Mouse (Mus musculus): Measurements from ENCODE around the gene Enam. TPM values are rescaled to one million over a fixed set of nuclear protein-coding genes. Genes with fewer than 3 reads are reported as not detected.

Enam gene
- total RNA-seq, 2 experiments from 2014 or later: not detected

Other genes with a start within 250 kb of the Enam start
- gene Gm7714, start 219.1 kb upstream of the Enam start, total RNA-seq (2014; fragmentation: Nextera tagmentation): not detected in 2 replicates
- gene Gm7714, start 219.1 kb upstream of the Enam start, total RNA-seq (2017): not detected in 2 replicates
- gene Prol1, start 170.7 kb upstream of the Enam start, total RNA-seq (2014; fragmentation: Nextera tagmentation): not detected in 2 replicates
- not detected in 2 replicates for gene Prol1, start 170.7 kb upstream of the Enam start, total RNA-seq (2017)
- gene Amtn, start 111.9 kb upstream of the Enam start, total RNA-seq (2014; fragmentation: Nextera tagmentation): not detected in 2 replicates
- not detected in 2 replicates for gene Amtn, start 111.9 kb upstream of the Enam start, total RNA-seq (2017)
- not detected in 2 replicates for gene Ambn, start 32.0 kb upstream of the Enam start, total RNA-seq (2014; fragmentation: Nextera tagmentation)
- not detected in 2 replicates for gene Ambn, start 32.0 kb upstream of the Enam start, total RNA-seq (2017)
- gene Jchain, start 39.9 kb downstream of the Enam start, total RNA-seq (2014; fragmentation: Nextera tagmentation): not detected in 2 replicates
- gene Jchain, start 39.9 kb downstream of the Enam start, total RNA-seq (2017): 1.9 TPM in 1 of 2 replicates, not detected in the other
- gene Utp3, start 66.5 kb downstream of the Enam start, total RNA-seq (2014; fragmentation: Nextera tagmentation): 59.1 and 76.3 TPM in 2 replicates
- gene Utp3, start 66.5 kb downstream of the Enam start, total RNA-seq (2017): 70.4 and 72.5 TPM in 2 replicates
- 3.8 and 11.4 TPM in 2 replicates for gene Rufy3, start 77.1 kb downstream of the Enam start, total RNA-seq (2014; fragmentation: Nextera tagmentation)
- 6.2 and 12.3 TPM in 2 replicates for gene Rufy3, start 77.1 kb downstream of the Enam start, total RNA-seq (2017)
- gene Grsf1, start 188.2 kb downstream of the Enam start, total RNA-seq (2014; fragmentation: Nextera tagmentation): 65.0 and 69.2 TPM in 2 replicates
- 106 and 108 TPM in 2 replicates for gene Grsf1, start 188.2 kb downstream of the Enam start, total RNA-seq (2017)
- 31.0 and 39.9 TPM in 2 replicates for gene Mob1b, start 232.9 kb downstream of the Enam start, total RNA-seq (2014; fragmentation: Nextera tagmentation)
- gene Mob1b, start 232.9 kb downstream of the Enam start, total RNA-seq (2017): 13.3 and 19.1 TPM in 2 replicates